Mouse (Mus musculus) lung, postnatal 25 days (tissue): ENCODE measurements around the gene Dusp28.

ENCODE experiments used
- DNase-seq: peaks from one replicate; pipeline ENCODE4 v3.0.0; 2022; ENCODE audit warnings: low spot score

Gene Dusp28

DNA sequence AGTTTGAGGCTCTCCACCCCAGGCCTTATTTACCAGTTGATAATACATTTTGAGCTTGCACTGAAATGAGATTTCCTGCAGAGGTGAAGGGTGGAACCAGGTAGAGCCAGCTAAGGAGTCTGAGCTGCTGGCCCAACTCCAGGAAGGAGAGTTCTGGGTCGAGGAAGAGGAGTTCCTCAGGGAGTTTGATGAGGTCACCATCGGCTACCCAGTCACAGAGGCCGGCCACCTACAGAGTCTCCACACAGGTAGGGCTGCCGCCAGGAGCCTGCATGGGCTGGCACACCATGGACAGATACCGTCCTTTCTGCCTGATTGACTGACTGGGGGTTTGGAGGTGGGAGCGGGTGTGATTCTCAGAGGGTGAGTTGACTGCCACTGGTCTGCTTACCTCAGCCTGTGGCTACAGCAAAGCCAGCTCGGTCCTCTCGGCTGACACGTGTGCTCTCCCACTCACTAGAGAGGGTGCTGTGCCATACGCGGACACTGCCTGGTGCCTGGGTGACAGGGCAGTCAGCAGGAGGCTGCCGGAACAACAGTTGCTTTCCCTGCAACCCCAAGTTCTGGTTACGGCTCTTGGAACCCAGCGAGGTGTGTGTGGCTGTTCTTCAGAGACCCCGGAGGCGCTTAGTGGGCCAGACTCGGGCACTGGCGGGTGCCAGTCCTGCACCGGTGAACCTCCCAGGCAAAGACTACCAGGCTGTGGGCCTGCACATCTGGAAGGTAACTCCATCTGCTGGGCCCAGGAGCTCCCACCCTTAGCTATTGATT lies 36.6 kb downstream of the Dusp28 start:
- DNase-seq: no peak

DNA sequence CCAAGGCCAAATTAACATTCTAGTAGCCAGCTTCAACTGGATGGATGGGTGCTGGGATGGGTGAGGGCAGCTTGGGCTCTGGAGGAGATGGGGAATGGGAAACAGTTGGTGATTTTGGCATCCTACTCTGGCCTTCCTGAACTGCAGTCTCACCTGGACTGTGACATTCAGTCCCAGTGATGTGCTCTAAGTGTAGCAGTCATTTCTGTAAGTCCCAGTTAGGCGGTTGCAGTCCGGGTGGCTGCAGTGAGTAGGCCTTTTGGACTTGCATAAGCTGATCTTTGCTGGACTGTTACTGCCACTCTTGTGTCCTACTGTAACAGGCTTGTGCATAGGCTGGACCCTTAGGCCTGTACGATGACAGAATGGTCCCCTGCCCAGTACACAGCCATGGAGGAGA lies 41.2 kb downstream of the Dusp28 start:
- no peak for DNase-seq

DNA sequence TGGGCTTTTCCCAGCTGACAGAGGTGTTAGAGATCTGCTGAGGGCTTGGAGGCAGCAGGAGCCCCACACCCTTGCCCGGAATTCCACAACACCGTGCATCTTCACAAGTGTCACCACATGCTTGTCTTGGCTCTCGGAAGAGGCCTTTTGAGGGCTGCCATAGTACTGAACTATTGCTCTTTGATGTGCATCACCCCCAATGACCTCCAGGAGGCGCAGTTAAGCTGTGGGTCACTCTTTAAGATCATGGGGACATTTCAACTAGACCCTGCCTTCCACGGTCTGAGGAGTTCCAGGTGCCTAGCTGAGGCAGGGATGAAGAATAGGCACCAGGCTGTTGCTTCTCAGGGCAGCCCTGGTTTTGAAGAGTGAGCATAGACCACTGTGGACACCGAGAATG lies 42.6 kb downstream of the Dusp28 start:
- no peak for DNase-seq

DNA sequence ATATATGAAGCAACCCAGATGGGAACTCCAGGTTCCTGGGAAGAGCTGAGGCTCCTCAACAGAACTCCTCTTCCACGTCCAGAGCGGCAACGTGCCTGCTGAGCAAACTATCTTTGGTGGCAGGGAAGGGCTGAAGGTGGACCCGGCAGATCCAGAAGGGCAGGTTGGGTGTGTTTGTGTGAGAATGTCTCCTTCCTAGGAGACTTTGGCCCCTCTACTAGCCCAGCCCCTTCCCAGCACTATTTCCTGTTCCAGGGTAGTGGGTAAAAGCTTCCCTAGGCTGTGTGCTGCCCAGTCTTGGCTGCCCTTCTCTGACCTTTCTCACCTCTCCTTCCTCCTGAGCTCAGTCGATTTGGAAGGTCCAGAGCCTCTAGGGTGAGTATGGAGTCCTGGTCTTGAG lies 43.8 kb downstream of the Dusp28 start, which contains the start of gene Gpr35:
Gpr35 (plus strand) TSS at position 259 of the 400 bp plus-strand sequence.
- DNase-seq: no peak

DNA sequence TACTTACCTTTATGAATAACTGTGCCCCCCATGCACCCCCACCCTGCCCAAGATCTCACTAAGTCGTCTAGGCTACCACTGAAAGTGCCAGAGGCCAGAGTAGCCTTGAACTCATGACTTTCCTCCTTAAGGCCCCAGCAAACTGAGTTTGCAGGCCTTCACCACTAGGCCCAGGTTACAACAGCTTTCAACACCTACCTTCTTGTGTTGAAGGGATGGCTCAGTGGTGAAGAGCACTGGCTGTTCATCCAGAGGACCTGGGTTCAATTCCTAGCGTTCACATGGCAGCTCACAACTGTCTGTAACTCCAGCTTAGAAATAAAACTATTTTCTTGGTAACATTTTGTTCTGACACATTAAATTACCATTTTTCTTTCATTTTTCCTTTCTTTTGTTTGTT lies 46.9 kb downstream of the Dusp28 start:
- DNase-seq: no peak

DNA sequence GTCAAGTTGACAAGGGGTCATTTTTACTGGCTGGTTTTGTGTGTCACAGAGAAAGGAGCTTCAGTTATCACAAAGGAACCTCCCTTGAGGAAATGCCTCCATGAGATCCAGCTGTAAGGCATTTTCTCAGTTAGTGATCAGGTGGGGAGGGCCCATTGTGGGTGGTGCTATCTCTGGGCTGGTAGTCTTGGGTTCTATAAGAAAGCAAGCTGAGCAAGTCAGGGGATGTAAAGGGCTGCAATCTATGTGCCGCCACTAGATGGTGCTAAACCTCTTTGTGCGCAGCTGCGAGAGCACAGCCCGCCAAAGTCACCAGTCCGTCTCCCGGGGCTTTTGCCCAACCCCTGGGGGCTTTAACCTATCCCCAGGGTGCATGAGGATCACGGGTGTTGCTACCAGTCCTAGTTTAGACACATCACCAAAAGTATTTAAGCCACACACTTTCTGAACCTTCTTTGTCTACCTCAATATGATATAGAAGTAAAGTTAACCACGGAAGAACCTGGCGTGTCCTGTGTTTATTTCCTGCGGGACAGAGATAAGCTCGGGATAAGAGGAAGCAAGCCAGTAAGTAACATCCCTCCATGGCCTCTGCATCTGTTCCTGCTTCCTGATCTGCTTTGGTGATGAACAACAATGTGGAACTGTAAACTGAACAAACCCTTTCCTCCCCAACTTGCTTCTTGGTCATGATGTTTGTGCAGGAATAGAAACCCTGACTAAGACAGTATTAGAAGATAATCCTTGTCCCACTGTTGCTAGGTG lies 50.0 kb downstream of the Dusp28 start:
- peak; percentile 69 for DNase-seq
